Mouse (Mus musculus): ENCODE data around the gene Cacng7. TPM values are rescaled to one million over a fixed set of nuclear protein-coding genes. Genes with fewer than 3 reads are reported as not detected.

The Cacng7 gene
- polyA plus RNA-seq, 1 experiment from 2014 or later = 3.0 TPM

DNA sequence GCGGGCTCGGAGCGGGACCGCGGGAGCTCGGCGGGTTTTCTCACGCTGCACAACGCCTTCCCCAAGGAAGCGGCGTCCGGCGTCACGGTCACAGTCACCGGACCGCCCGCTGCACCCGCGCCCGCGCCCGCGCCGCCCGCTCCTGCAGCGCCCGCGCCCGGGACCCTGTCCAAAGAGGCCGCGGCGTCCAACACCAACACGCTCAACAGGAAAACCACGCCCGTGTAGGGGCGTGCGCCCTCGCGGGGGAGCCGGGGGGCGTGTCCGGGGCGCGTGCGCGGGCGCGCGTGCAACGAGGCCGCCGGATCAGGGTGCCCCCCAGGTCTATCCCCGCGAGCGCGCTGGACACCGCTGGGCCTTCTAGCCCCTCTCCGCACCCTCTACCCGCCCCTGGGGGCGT is 82.6 kb downstream of the Cacng7 start:
- no peak overlapping the region for H3K27ac ChIP-seq

More for the DNA sequence above, 82.6 kb downstream of the Cacng7 start:
- Histone ChIP-seq H3K36me3 (no peaks in the 10 kb centered on the region), H3K9ac (replicated peaks) (peak overlapping the region; percentile 66), H3K9me3 (no peaks in the 10 kb centered on the region), H3K4me3 (replicated peaks) (peak overlapping the region; percentile 64), H3K4me1 (replicated peaks) (peaks cover 11% of the 10 kb centered on the region), H3K4me2 (peak overlapping the region; percentile 98), H3K27me3 (peaks cover 87% of the 10 kb centered on the region)
- ATAC-seq (ENCODE audit: insufficient number of reproducible peaks, insufficient read depth, low FRiP score, low TSS enrichment, low read depth) = no peak
- WGBS = under 1% methylated on average over 59 of the region's 60 CpGs

Small RNA genes within 50 kb of the gene (microRNA-seq; reads per million reads assigned to microRNA genes)
- 7.4 reads per million, percentile 21 among the genes with 10 or more reads in this experiment for gene Gm23450

Other genes with a start within 250 kb of the Cacng7 start
- 0.41 and 0.54 TPM in 2 replicates for gene AU018091, start 163.8 kb upstream of the Cacng7 start, polyA plus RNA-seq (2016; fragmentation: Nextera tagmentation; extraction: Ambion mirVana)
- gene Nlrp12, start 83.2 kb upstream of the Cacng7 start, polyA plus RNA-seq (2016; fragmentation: Nextera tagmentation; extraction: Ambion mirVana) = not detected in 2 replicates
- gene Myadm, start 43.9 kb upstream of the Cacng7 start, polyA plus RNA-seq (2016; fragmentation: Nextera tagmentation; extraction: Ambion mirVana) = 24.9 and 29.3 TPM in 2 replicates
- gene Prkcg, start 43.8 kb upstream of the Cacng7 start, polyA plus RNA-seq (2016; fragmentation: Nextera tagmentation; extraction: Ambion mirVana) = 3.8 TPM in 1 of 2 replicates, not detected in the other
- gene Cacng8, start 57.7 kb downstream of the Cacng7 start, polyA plus RNA-seq (2016; fragmentation: Nextera tagmentation; extraction: Ambion mirVana) = 6.2 and 6.3 TPM in 2 replicates
- 3.7 and 4.1 TPM in 2 replicates for gene Cacng6, start 91.2 kb downstream of the Cacng7 start, polyA plus RNA-seq (2016; fragmentation: Nextera tagmentation; extraction: Ambion mirVana)
- gene Tarm1, start 169.7 kb downstream of the Cacng7 start, polyA plus RNA-seq (2016; fragmentation: Nextera tagmentation; extraction: Ambion mirVana) = not detected in 2 replicates

Measured in limb, embryonic 12.5 days (tissue).